10 mouse cellular contexts compared by ENCODE assay signal in the genomic region with DNA sequence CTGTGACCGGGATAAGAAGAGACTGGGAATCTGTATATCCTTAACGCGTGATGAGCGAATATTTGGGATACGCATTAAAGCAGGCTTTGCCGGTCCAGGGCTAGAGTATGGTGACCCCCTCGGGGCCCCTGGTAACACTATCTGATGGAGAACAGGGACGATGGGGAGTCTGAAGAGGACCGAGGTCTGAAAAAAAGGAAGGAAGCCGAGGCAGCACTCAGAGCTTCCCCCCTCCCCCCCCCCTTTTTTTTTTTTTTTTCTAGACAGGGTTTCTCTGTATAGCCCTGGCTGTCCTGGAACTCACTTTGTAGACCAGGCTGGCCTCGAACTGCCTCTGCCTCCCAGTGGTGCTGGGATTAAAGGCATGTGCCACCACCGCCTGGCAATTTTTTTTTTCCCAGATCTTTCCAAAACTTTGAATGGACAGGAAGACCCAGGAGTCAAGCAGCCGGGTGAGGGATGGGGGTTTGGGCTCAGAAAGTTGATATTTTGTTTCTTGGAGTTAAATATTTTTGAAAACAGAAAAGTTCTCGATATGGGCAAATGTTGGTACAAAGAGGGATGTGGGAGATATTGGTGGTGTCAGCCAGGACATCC. TPM values are rescaled to one million over a fixed set of nuclear protein-coding genes. Genes with fewer than 3 reads are reported as not detected.
DNase-seq lines count a peak whose midpoint lies in the region; ATAC-seq and TF ChIP-seq lines count a peak whose summit lies in the region.
"Had no signal": no experiment of that assay in that cellular context is flagged by ENCODE, and none has a peak within 500 bp of the region (broad histone marks: within the 10 kb centered on the region; RNA-seq: fewer than 3 reads in every experiment).

No protein-coding gene starts in this region.

- no peak for TF ChIP-seq EP300 in liver, embryonic 14.5 days (IDR thresholded peaks at IDR 0.05; ENCODE audit: low read depth)

- TF ChIP-seq CTCF in hindbrain, postnatal 0 days (IDR thresholded peaks at IDR 0.05; ENCODE audit: low read depth) = no peak
- TF ChIP-seq CTCF in E14TG2a.4 (conservative IDR thresholded peaks at IDR 0.05; ENCODE audit: low read length) = no peak
- no peak for TF ChIP-seq CTCF in liver, embryonic 14.5 days (IDR thresholded peaks at IDR 0.05; ENCODE audit: low read depth)

- no peaks in the 10 kb centered on the region for H3K9me3 ChIP-seq in hindbrain, postnatal 0 days (ENCODE audit: low read length)
- H3K9me3 ChIP-seq in hindbrain, embryonic 11.5 days (ENCODE audit: control insufficient read depth, low read length) = no peaks in the 10 kb centered on the region
- H3K9me3 ChIP-seq in E14TG2a.4 (ENCODE audit: low read length) = no peaks in the 10 kb centered on the region
- no peaks in the 10 kb centered on the region for H3K9me3 ChIP-seq in liver, embryonic 14.5 days (ENCODE audit: control insufficient read depth, low read length)

- H3K4me3 ChIP-seq in hindbrain, postnatal 0 days (ENCODE audit: low read length) = no peak overlapping the region
- no peak overlapping the region for H3K4me3 ChIP-seq in hindbrain, embryonic 11.5 days (ENCODE audit: low read depth, low read length)
- H3K4me3 ChIP-seq in E14TG2a.4 (replicated peaks; ENCODE audit: low read length) = peak overlapping the region; percentile 81
- H3K4me3 ChIP-seq in liver, embryonic 14.5 days (ENCODE audit: insufficient read depth in 1 of 2, low read depth in 2 of 2, low read length in 2 of 2) = peak overlapping the region; percentile 72 to 92; a peak in 3 of 4 replicates

- no peak overlapping the region for H3K27ac ChIP-seq in hindbrain, postnatal 0 days
- no peak overlapping the region for H3K27ac ChIP-seq in hindbrain, embryonic 11.5 days (ENCODE audit: low read depth, low read length)
- no peak overlapping the region for H3K27ac ChIP-seq in liver, embryonic 14.5 days

- ATAC-seq in hindbrain, postnatal 0 days = no peak
- no peak for ATAC-seq in hindbrain, embryonic 11.5 days (ENCODE audit: low FRiP score)
- 0 out of 2 replicates have a peak, but pooled peaks have one; percentile 10 for ATAC-seq in common myeloid progenitor, adult 5-6 weeks (replicated peaks; ENCODE audit: low read depth, poor library complexity, severe bottlenecking)
- ATAC-seq in liver, embryonic 14.5 days (ENCODE audit: insufficient read depth) = 0 out of 2 replicates have a peak, but pooled peaks have one; percentile 3

- DNase-seq in hindbrain, postnatal 0 days (ENCODE audit: low spot score) = no peak
- no peak for DNase-seq in hindbrain, embryonic 11.5 days (ENCODE audit: low spot score)
- no peak for DNase-seq in liver, embryonic 14.5 days (ENCODE audit: low read depth in 3 of 3, low spot score in 3 of 3)
- no peak for DNase-seq in T-cell, adult 2 months (ENCODE audit: low spot score)
- DNase-seq in cerebellum, adult 11-12 months = no peak
- no peak for DNase-seq in adrenal gland, postnatal 10 days
- DNase-seq: cerebellum, adult 9-10 months; kidney, postnatal 25 days had no signal

- 42% methylated on average over 14 of the region's 14 CpGs for WGBS in hindbrain, postnatal 0 days
- WGBS in hindbrain, embryonic 11.5 days = 40% methylated on average over 14 of the region's 14 CpGs
- WGBS in liver, embryonic 14.5 days (ENCODE audit: insufficient replicate concordance) = 15% methylated on average over 14 of the region's 14 CpGs

- H3K4me2 ChIP-seq in hindbrain, postnatal 0 days (ENCODE audit: low read depth, low read length) = peak overlapping the region; percentile 98; the same call in 1 of the 2 replicates
- H3K4me2 ChIP-seq in hindbrain, embryonic 11.5 days (replicated peaks; ENCODE audit: low read depth, low read length) = no peak overlapping the region
- peak overlapping the region; percentile 82 for H3K4me2 ChIP-seq in liver, embryonic 14.5 days (ENCODE audit: low read depth)

- H3K27me3 ChIP-seq in hindbrain, postnatal 0 days (ENCODE audit: insufficient read depth, low read length) = peaks cover 5% of the 10 kb centered on the region; the same call in 1 of the 2 replicates
- H3K27me3 ChIP-seq in hindbrain, embryonic 11.5 days (ENCODE audit: control insufficient read depth, insufficient read depth, low read length) = peaks cover 11% of the 10 kb centered on the region
- H3K27me3 ChIP-seq in E14TG2a.4 (ENCODE audit: insufficient read depth, low read length) = peaks cover 12% of the 10 kb centered on the region; the same call in 1 of the 2 replicates
- peaks cover 14% of the 10 kb centered on the region for H3K27me3 ChIP-seq in liver, embryonic 14.5 days (ENCODE audit: control insufficient read depth, insufficient read depth, low read length)

- H3K4me1 ChIP-seq in hindbrain, postnatal 0 days (ENCODE audit: insufficient read depth, low read length) = no peaks in the 10 kb centered on the region
- H3K4me1 ChIP-seq in hindbrain, embryonic 11.5 days (replicated peaks; ENCODE audit: control insufficient read depth, insufficient read depth, low read length) = no peaks in the 10 kb centered on the region
- peaks cover 52% of the 10 kb centered on the region for H3K4me1 ChIP-seq in E14TG2a.4 (replicated peaks; ENCODE audit: low read depth, low read length)
- peaks cover 6 to 14% of the 10 kb centered on the region in 2 experiments for H3K4me1 ChIP-seq in liver, embryonic 14.5 days (replicated peaks; ENCODE audit: control insufficient read depth in 2 of 2, insufficient read depth in 2 of 2, low read length in 1 of 2)

- H3K9ac ChIP-seq in hindbrain, postnatal 0 days (replicated peaks; ENCODE audit: low read length) = no peak overlapping the region
- H3K9ac ChIP-seq in hindbrain, embryonic 11.5 days (ENCODE audit: low read depth, low read length) = no peak overlapping the region
- peak overlapping the region; percentile 23; the same call in 1 of the 2 replicates for H3K9ac ChIP-seq in liver, embryonic 14.5 days (replicated peaks)

- no peaks in the 10 kb centered on the region for H3K36me3 ChIP-seq in hindbrain, postnatal 0 days (ENCODE audit: insufficient read depth, low read length)
- H3K36me3 ChIP-seq in hindbrain, embryonic 11.5 days (ENCODE audit: control insufficient read depth, insufficient read depth, low read length) = no peaks in the 10 kb centered on the region
- no peaks in the 10 kb centered on the region for H3K36me3 ChIP-seq in E14TG2a.4 (ENCODE audit: insufficient read depth, low read length)
- no peaks in the 10 kb centered on the region for H3K36me3 ChIP-seq in liver, embryonic 14.5 days (replicated peaks; ENCODE audit: control insufficient read depth, insufficient read depth, low read depth)

RNA-seq across cellular contexts. Expression of a gene that starts 1.2 kb away (rescaled TPM):
- 0.47 and 1.3 TPM in 2 replicates for total RNA-seq in hindbrain, postnatal 0 days (2014; rRNA removed)
- 0.61 and 0.79 TPM in 2 replicates for polyA plus RNA-seq in hindbrain, postnatal 0 days (2015; fragmentation: Nextera tagmentation; extraction: Ambion mirVana)
- 0.25 and 0.47 TPM in 2 replicates for polyA plus RNA-seq in hindbrain, embryonic 11.5 days (2014; fragmentation: Nextera tagmentation; extraction: Ambion mirVana)
- total RNA-seq in common myeloid progenitor, adult 5-6 weeks (2017) = 16.1 and 20.6 TPM in 2 replicates
- 0.65 and 1.1 TPM in 2 replicates for polyA plus RNA-seq in liver, embryonic 14.5 days (2012; rRNA removed)
- polyA plus RNA-seq in liver, embryonic 14.5 days (2014; fragmentation: Nextera tagmentation; extraction: Ambion mirVana) = 0.88 and 0.97 TPM in 2 replicates
- total RNA-seq in adrenal gland, postnatal 10 days (2021) = 10 to 100 TPM in 1 of 2 experiments, 1 to 10 TPM in 1; 7.2 to 12.1 TPM

Comparison
In these comparisons a context has a peak if more than half of its experiments do, and no peak if none do; other contexts are left out.
1. ATAC-seq: peak in common myeloid progenitor, adult 5-6 weeks (single experiment) and liver, embryonic 14.5 days (single experiment); none in hindbrain, postnatal 0 days (single experiment) and hindbrain, embryonic 11.5 days (single experiment).
2. H3K4me3 ChIP-seq: peak in E14TG2a.4 (single experiment) and liver, embryonic 14.5 days (2 of 2); none in hindbrain, postnatal 0 days (single experiment) and hindbrain, embryonic 11.5 days (single experiment).